Mouse (Mus musculus): ENCODE data around the gene Stard5.

Stard5 gene

GRCm38 (mm10) chr7:83661763-83662162 is 30.0 kb downstream of the Stard5 start:
- no peak for DNase-seq (ENCODE audit: inconsistent age in 2 of 2, low spot score in 1 of 2)

GRCm38 (mm10) chr7:83662711-83663375 is 31.1 kb downstream of the Stard5 start:
- no peak for DNase-seq (ENCODE audit: inconsistent age in 2 of 2, low spot score in 1 of 2)

- DNase-seq (ENCODE audit: inconsistent age in 2 of 2, low spot score in 1 of 2), result no peak
These were observed 34.4 kb downstream of the Stard5 start for GRCm38 (mm10) chr7:83666087-83666595.

DNA sequence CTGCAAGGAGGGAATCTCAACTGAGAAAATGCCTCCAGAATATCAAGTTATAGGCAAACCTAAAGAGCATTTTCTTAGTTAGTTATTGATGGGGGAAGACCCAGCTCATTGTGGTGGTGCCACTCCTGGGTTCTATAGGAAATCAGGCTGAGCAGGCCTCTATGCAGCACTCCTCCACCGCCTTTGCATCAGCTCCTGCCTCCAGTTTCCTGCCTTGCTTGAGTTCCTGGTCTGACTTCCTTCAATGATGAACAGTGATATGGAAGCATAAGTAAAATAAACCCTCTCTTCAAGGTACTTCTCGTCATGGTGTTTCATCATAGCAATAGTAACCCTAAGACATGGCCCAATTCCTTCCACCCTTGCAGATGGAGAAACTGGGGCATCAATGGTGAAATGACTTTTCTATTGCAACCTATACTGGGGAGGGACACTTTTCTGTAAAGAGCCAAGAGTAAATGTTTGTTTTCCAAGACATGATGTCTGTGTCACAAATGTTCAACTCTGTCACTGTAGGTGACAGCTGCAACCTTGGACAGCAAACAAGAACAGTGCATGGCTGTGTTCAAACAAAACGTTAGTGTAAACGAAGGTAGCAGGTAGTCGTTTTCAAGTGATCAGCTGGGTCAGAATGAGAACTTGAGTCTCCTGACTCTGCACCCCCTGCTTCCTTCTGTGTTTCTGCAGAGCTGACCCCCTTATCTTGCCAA is 36.3 kb downstream of the Stard5 start:
- peak in 1 of 2 experiments; percentile 12 for DNase-seq (ENCODE audit: inconsistent age in 2 of 2, low spot score in 1 of 2)

DNA sequence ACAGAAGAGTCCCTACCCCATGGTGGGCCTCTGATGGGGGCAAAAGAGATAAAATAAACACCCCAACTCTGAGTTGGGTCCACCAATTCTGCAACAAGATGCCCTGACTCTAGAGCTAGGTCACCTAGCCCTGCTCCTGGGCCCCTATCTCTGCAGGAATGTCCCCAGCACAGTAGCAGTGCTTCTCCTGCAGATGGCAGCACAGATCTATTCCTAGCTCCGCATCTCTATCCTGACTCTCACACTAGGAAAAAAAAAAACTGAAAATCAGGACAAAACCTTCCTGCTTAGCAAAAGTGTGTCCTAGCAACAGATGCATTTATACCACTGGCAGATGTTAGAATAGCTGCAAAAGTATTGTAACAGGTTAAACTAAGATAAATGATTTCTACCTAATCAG is 37.0 kb downstream of the Stard5 start:
- DNase-seq (ENCODE audit: inconsistent age in 2 of 2, low spot score in 1 of 2), result peak; percentile 44 to 79

GRCm38 (mm10) chr7:83671573-83671972 is 39.8 kb downstream of the Stard5 start:
- DNase-seq (ENCODE audit: inconsistent age in 2 of 2, low spot score in 1 of 2), result no peak

GRCm38 (mm10) chr7:83675545-83676254 is 43.9 kb downstream of the Stard5 start:
- peak; percentile 28 to 68 for DNase-seq (ENCODE audit: inconsistent age in 2 of 2, low spot score in 1 of 2)

GRCm38 (mm10) chr7:83677296-83677695 is 45.5 kb downstream of the Stard5 start:
- DNase-seq (ENCODE audit: inconsistent age in 2 of 2, low spot score in 1 of 2), result no peak

- DNase-seq (ENCODE audit: inconsistent age in 2 of 2, low spot score in 1 of 2), result no peak
These were observed 46.7 kb downstream of the Stard5 start for GRCm38 (mm10) chr7:83678506-83678905.

DNA sequence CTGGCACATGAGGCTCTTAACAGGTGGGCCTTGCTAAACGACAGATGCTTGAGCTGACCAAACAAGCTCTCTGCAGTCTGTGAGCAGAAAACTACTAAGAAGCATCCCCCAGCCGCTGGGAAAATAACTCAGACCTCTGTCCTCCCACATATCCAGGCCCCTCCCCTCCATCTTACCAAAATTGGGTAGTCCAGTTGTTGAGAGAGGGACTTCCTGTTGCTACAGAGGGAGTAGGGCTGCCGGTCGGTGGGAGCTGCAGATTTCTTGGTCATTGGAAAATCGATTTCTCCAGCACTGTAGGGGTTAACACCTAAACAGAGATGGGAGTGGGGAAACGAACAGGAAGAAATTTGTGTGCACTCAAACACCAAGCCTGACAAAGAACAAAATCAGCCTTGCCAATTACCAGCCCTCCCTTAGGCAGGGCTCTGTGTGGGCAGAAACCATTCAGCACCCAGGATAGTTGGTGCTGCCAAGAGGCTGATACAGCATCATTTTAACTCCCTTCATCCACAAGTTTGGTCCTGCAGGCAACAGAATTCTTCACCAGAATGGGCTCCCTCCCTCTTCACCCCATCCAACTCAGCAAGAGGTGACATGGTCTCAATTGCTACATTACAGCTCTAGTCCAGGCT is 51.0 kb downstream of the Stard5 start:
- no peak for DNase-seq (ENCODE audit: inconsistent age in 2 of 2, low spot score in 1 of 2)

DNA sequence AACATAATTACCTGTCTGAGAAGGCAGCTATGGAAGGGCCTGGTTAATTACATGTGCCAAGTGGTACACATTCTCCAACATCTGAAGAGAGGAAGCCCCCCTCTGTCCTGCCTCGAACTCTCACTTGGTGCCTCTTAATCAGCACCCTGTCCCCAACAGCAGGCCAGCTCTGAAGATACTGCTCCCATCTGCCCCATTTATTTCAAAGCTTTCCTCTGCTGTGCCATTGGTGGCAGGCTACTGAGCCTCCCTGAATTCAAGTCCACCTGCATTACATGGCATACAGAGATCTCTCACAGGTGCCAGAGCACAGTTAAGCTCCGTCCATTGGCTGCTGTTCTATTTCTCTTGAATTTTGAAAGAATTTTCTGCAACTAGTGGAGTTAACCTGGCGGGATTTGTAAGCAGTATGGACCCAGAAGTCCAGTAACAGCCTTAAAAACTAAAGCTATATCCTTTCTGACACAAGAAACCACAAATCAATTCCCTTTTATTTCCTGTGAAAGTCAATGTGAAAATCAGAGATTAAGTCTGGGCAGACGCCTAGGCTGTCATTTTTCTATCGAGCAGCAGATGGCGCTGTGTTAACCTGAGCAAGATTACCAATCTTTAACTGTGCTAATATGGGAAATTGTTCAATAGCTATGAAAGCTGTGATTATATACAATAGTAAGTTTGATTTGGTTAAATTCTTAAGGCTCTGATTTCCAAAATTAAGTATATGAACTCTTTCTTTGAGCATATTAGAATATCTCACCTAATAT is 63.9 kb downstream of the Stard5 start:
- DNase-seq (ENCODE audit: inconsistent age in 2 of 2, low spot score in 1 of 2), result peak in 1 of 2 experiments; percentile 58

GRCm38 (mm10) chr7:83699066-83699745 is 67.4 kb downstream of the Stard5 start:
- DNase-seq (ENCODE audit: inconsistent age in 2 of 2, low spot score in 1 of 2), result no peak

All from adrenal gland, adult (tissue).